Comparison of ENCODE assay signal across 9 mouse cellular contexts in the genomic region with DNA sequence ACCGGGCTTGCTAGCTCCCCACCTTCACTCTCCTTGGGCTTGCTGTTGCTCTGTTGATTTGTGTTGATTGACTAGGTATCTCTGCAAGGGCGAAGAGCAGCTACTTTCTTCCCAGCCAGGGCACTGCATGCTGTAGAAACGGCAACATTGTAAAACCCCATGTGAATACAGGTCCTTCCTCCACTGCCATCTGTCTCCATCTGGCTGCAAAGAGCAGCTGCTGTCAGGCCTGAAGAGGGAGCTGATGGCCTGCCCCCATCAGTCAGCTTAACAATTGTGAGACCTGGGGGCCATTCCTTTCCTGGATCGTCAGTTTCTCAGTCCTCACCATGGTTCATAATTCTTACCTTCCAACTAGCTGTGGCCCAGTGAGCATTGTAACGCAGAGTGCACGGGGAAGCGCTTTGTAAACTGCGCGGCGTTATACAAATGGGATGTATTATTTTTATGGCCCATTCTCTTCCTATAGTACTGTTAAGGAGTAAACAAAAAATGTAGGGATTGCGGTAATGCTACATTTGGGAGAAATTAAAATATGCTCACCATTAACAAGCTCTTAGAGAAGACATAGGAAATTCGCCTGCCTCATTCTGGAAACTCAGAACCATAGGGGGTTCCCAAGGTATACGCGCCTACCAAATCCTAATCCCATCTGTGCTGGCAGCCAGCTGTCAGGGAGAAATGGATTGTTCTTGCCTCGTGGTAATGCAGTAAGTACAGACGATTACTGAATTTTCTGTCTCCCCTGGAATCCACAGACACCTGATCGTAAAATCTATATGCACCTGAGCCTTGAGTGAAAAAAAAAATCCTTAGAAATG. TPM values are rescaled to one million over a fixed set of nuclear protein-coding genes. Genes with fewer than 3 reads are reported as not detected.
DNase-seq lines count a peak whose midpoint lies in the region.
"Had no signal": no experiment of that assay in that cellular context is flagged by ENCODE, and none has a peak within 500 bp of the region (broad histone marks: within the 10 kb centered on the region; RNA-seq: fewer than 3 reads in every experiment).

No protein-coding gene starts in this region.

- DNase-seq in heart, postnatal 4 days: peak; percentile 18
- DNase-seq in heart, adult 9 months (ENCODE audit: low spot score in 2 of 2): no peak
- DNase-seq in right cerebral cortex, adult 18-20 months: peak; percentile 3
- no peak for DNase-seq in right cerebral cortex, postnatal 14 days
- peak; percentile 16 to 25 for DNase-seq in layer of hippocampus, adult 8-10 months (ENCODE audit: low spot score in 2 of 2)
- no peak for DNase-seq in thymus, postnatal 36 days
- no peak for DNase-seq in ovary, adult 18-20 months (ENCODE audit: low spot score)
- DNase-seq: liver, postnatal 0 days; right cerebral cortex, postnatal 25 days had no signal

RNA-seq across cellular contexts. Expression of gene Capn8, which starts 40.7 kb away (rescaled TPM):
- not detected for total RNA-seq in heart, postnatal 4 days (2021)
- total RNA-seq in layer of hippocampus, adult 8-10 months (2022): not detected

Comparison
In these comparisons a context has a peak if more than half of its experiments do, and no peak if none do; other contexts are left out.
1. DNase-seq: peak in heart, postnatal 4 days (single experiment), right cerebral cortex, adult 18-20 months (single experiment) and layer of hippocampus, adult 8-10 months (2 of 2); none in heart, adult 9 months (0 of 2), right cerebral cortex, postnatal 14 days (single experiment), thymus, postnatal 36 days (0 of 2) and ovary, adult 18-20 months (single experiment).